Mouse (Mus musculus): ENCODE data around the gene Tubd1.

GRCm38 (mm10) chr11:86614056-86614530 lies 69.3 kb downstream of the Tubd1 start:
- TF ChIP-seq CTCF (IDR thresholded peaks at IDR 0.05) (no peak), EP300 (IDR thresholded peaks at IDR 0.05) (peak; percentile 86)

All from lung, postnatal 0 days (tissue).